Mouse (Mus musculus): ENCODE results near the gene Piwil4. TPM values are rescaled to one million over a fixed set of nuclear protein-coding genes. Genes with fewer than 3 reads are reported as not detected.
"Not testable (repeated sequence)": the region's sequence is repeated elsewhere in the genome, so short reads cannot be mapped to it uniquely, and the experiment has no call there.

Gene Piwil4
- polyA plus RNA-seq, 1 experiment from 2014 or later, result 0.12 TPM

DNA sequence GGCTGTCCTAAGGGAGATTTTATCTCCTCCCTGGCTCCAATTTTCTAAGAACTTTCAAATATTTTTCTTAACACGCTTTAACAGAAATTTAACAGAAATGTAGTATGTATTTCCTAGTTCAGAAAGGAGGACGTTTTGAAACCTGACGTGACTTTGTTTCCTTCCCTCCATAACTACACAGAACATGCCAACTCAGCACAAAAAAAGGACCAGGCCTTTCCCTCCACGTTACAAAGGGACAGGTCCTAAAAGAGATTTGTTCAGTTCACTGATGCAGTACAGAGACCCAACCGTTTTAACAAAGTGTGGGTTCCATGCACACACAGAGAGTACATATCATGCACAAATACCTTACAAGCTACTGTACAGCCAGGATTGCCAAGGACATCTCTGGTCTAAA lies 18.9 kb downstream of the Piwil4 start:
- Histone ChIP-seq H3K9me3 (no peaks in the 10 kb centered on the region), H3K4me3 (no peak overlapping the region), H3K27ac (no peak overlapping the region), H3K4me2 (no peak overlapping the region), H3K4me1 (no peaks in the 10 kb centered on the region), H3K36me3 (no peaks in the 10 kb centered on the region), H3K9ac (no peak overlapping the region), H3K27me3 (no peaks in the 10 kb centered on the region)
- no peak for ATAC-seq (ENCODE audit: insufficient number of reproducible peaks, low FRiP score, low TSS enrichment, low read depth)
- 85% methylated on average over 5 of the region's 5 CpGs for WGBS

DNA sequence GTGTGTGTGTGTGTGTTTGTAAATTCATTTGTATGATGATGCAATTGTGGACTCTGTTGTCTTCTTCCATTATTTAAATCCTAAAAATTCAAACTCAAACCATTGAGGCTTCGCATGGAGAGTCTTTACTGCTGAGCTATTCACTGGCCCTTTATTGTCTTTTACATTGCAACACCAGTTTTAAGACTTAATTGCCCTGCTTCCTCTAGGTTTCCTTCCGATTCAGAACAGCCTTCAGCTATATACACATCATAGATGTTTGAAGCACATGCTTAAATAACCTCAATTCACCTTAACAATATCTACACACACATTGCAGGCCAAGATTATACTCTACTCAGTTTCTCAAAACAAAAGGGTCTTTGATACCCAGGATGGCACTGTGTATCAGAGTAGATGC lies 20.1 kb downstream of the Piwil4 start:
- H3K4me2 ChIP-seq, result no peak overlapping the region
- H3K27me3 ChIP-seq, result no peaks in the 10 kb centered on the region
- H3K4me3 ChIP-seq, result no peak overlapping the region
- H3K27ac ChIP-seq, result no peak overlapping the region
- 52% methylated on average over 2 of the region's 2 CpGs for WGBS
- H3K36me3 ChIP-seq, result no peaks in the 10 kb centered on the region
- no peaks in the 10 kb centered on the region for H3K9me3 ChIP-seq
- H3K4me1 ChIP-seq, result no peaks in the 10 kb centered on the region
- no peak overlapping the region for H3K9ac ChIP-seq
- ATAC-seq (ENCODE audit: insufficient number of reproducible peaks, low FRiP score, low TSS enrichment, low read depth), result no peak

DNA sequence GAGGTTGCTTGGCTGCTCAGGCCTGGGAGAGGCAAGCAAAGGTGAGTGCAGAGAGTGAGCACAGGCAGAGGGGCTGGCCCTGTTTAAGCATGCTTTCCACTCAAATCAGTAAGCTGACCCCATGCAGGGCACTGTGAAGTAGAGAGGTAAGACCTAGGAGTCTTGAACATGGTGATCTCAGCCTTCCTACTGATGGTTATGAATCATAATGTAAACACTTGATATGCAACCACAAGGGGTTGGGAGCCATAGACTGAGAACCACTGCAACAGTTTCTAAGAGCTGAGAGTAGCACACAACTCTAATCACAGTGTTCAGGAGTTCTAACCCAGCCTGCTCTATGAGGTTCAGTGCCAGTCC lies 22.2 kb downstream of the Piwil4 start:
- Histone ChIP-seq H3K9ac (no peak overlapping the region), H3K4me3 (no peak overlapping the region), H3K4me1 (no peaks in the 10 kb centered on the region), H3K4me2 (no peak overlapping the region), H3K9me3 (no peaks in the 10 kb centered on the region), H3K27me3 (no peaks in the 10 kb centered on the region), H3K27ac (no peak overlapping the region), H3K36me3 (no peaks in the 10 kb centered on the region)
- no peak for ATAC-seq (ENCODE audit: insufficient number of reproducible peaks, low FRiP score, low TSS enrichment, low read depth)

DNA sequence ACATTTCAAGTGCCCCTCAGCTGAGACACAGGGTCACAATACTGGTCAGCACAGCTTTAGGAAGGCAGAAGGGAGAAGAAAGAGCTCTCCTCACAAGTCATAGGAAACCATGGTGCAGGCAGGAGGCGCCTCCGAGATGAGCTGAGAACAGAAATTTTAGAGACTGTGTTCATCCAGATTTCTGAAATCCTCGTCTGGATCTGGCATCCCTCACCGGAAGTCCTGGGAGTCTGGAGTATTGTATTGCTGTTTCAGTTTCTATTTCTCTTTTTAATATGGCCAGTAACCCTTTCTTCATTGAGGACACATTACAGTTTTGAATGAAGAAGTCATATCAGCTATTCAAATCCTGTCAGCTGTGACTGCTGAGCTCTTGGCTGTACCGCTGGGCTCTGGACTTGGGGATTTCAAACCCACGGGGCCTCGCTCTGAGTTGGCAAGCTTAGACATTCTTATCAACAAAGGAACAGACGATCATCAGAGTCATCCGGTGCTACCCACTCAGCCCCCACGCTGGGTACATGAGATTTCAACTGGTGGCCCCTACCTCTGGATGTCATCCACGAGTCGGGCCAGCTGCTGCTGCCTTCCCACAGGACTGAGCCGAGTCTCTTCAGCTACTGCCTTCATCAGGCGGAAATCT lies 22.7 kb downstream of the Piwil4 start:
- Histone ChIP-seq H3K4me2 (no peak overlapping the region), H3K9me3 (no peaks in the 10 kb centered on the region), H3K27ac (no peak overlapping the region), H3K9ac (no peak overlapping the region), H3K36me3 (no peaks in the 10 kb centered on the region), H3K27me3 (no peaks in the 10 kb centered on the region), H3K4me3 (no peak overlapping the region), H3K4me1 (no peaks in the 10 kb centered on the region)
- WGBS, result 61% methylated on average over 14 of the region's 14 CpGs
- ATAC-seq (ENCODE audit: insufficient number of reproducible peaks, low FRiP score, low TSS enrichment, low read depth), result no peak

DNA sequence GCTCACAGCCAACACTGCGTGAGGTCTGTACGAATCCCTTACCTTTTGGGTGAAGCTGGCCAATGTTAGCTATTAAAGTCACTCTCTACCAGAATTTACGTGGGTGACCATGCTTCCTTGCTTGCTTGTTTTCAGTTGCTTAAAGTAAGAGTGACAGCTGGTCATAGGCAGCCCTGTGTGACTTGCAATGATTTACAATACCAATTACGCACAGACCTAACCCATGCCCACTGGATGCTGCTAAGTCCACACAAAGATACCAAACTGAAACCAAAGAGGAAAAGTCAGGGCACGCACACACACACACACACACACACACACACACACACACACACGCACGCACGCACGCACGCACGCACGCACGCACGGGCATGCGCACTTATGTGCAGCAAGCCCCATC lies 25.3 kb downstream of the Piwil4 start:
- Histone ChIP-seq H3K27me3 (no peaks in the 10 kb centered on the region), H3K36me3 (no peaks in the 10 kb centered on the region), H3K4me1 (no peaks in the 10 kb centered on the region), H3K27ac (no peak overlapping the region), H3K9ac (no peak overlapping the region), H3K9me3 (no peaks in the 10 kb centered on the region), H3K4me3 (no peak overlapping the region), H3K4me2 (no peak overlapping the region)
- no peak for ATAC-seq (ENCODE audit: insufficient number of reproducible peaks, low FRiP score, low TSS enrichment, low read depth)
- WGBS, result 86% methylated on average over 15 of the region's 15 CpGs

DNA sequence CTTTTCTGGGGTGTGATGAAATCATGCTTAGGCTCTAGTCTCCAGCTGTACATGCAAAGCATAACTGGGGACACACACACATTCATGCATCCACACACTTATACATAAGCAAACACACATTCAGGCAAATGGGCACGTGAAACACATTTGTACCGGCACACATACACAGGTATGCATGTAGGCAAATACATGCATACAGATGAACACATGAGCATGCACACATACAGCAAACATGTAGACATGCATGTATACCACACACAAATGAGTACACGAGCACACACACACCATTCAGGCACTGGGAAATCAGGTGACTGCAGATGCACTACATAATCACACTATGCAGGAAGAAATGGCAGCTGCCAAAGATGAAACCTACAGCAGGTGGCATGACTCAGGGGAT lies 29.6 kb downstream of the Piwil4 start:
- no peak overlapping the region for H3K9ac ChIP-seq
- no peaks in the 10 kb centered on the region for H3K36me3 ChIP-seq
- no peak overlapping the region for H3K4me2 ChIP-seq
- no peaks in the 10 kb centered on the region for H3K27me3 ChIP-seq
- WGBS, result 90% methylated on average over 3 of the region's 3 CpGs
- no peak overlapping the region for H3K4me3 ChIP-seq
- ATAC-seq (ENCODE audit: insufficient number of reproducible peaks, low FRiP score, low TSS enrichment, low read depth), result no peak
- H3K9me3 ChIP-seq, result no peaks in the 10 kb centered on the region
- peaks cover 1% of the 10 kb centered on the region; the same call in 1 of the 2 replicates for H3K4me1 ChIP-seq
- H3K27ac ChIP-seq, result no peak overlapping the region

DNA sequence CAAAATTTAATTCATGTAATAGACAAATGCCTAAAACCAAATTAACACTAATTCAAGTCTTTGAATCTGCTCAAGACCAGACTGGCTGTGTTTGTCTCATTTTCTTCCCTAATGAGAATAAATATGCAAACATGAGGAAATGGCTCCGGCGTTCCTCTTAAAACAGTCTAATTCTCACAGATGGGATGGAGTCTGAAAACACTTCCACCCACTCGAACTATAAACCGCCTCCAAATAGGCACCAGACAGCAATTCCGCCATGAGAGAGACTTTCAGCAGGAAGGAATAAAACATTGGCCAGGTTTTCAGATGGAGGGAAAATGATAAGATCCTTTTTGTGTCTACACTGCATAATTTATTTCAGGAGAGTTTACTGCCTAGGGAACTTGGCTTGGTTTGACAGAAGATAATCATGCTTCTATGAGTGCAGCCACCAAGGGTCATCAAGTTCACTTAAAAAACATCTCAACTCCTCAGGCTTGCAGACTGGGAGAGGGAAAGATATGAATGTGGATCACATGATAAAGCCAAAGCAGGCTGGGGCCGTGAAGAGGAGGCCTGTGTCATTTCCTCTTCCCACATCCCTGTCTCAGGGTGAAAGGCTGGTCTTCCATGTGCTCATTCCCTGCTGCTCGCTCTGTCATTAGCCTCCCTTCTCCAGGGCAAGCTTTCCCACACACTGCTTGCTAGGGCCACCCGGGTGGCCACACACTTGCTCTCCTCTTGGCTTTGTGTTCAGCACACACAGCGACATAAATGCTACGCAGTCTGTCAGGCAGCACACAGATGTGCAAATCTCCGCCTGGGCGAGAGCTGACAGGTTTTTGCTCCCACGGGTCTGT lies 35.0 kb downstream of the Piwil4 start:
- peaks cover 7% of the 10 kb centered on the region; the same call in 1 of the 2 replicates for H3K4me1 ChIP-seq
- H3K27me3 ChIP-seq, result no peaks in the 10 kb centered on the region
- H3K27ac ChIP-seq, result no peak overlapping the region
- ATAC-seq (ENCODE audit: insufficient number of reproducible peaks, low FRiP score, low TSS enrichment, low read depth), result no peak
- no peak overlapping the region for H3K4me2 ChIP-seq
- WGBS, result 51% methylated on average over 13 of the region's 13 CpGs
- H3K9ac ChIP-seq, result no peak overlapping the region
- H3K4me3 ChIP-seq, result no peak overlapping the region
- H3K36me3 ChIP-seq, result no peaks in the 10 kb centered on the region
- H3K9me3 ChIP-seq, result no peaks in the 10 kb centered on the region

DNA sequence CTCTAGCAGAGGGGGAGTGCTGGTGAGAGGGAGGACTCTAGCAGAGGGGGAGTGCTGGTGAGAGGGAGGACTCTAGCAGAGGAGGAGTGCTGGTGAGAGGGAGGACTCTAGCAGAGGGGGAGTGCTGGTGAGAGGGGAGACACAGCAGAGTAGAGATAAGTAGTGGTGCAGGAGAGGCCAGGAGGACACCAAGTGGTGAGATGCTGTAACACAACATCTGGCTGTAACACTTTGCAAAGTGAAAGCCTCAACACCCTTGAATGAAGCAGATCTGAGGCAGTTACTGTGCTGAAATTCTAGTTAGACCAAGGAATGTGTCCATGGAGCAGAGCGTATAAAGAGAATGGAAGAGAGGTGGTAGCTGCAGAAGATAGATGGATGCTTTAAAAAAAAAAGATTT lies 39.7 kb downstream of the Piwil4 start:
- not testable (repeated sequence) for H3K4me2 ChIP-seq; H3K27me3 ChIP-seq; H3K4me1 ChIP-seq; H3K9me3 ChIP-seq; H3K36me3 ChIP-seq; H3K27ac ChIP-seq; H3K4me3 ChIP-seq; ATAC-seq (ENCODE audit: insufficient number of reproducible peaks, low FRiP score, low TSS enrichment, low read depth); H3K9ac ChIP-seq
- WGBS, result 94% methylated on average over 1 of the region's 1 CpGs

DNA sequence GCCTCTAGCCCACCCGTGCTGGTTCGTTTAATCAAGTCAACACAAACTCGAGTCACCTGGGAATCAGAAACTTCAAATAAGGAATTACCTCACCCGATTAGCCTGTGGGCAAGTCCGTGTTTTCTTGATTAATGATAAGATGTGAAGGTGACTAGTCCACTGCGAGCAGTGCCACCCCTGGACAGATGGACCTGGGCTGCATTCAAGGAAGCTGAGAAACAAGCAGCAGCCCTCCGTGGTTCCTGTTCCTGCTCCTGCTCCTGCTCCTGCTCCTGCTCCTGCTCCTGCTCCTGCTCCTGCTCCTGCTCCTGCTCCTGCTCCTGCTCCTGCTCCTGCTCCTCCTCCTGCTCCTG lies 41.3 kb downstream of the Piwil4 start:
- Histone ChIP-seq H3K27ac (no peak overlapping the region), H3K9me3 (no peaks in the 10 kb centered on the region), H3K4me2 (no peak overlapping the region), H3K9ac (no peak overlapping the region), H3K36me3 (no peaks in the 10 kb centered on the region), H3K4me1 (no peaks in the 10 kb centered on the region), H3K4me3 (no peak overlapping the region), H3K27me3 (no peaks in the 10 kb centered on the region)
- ATAC-seq (ENCODE audit: insufficient number of reproducible peaks, low FRiP score, low TSS enrichment, low read depth), result no peak
- 43% methylated on average over 7 of the region's 7 CpGs for WGBS

DNA sequence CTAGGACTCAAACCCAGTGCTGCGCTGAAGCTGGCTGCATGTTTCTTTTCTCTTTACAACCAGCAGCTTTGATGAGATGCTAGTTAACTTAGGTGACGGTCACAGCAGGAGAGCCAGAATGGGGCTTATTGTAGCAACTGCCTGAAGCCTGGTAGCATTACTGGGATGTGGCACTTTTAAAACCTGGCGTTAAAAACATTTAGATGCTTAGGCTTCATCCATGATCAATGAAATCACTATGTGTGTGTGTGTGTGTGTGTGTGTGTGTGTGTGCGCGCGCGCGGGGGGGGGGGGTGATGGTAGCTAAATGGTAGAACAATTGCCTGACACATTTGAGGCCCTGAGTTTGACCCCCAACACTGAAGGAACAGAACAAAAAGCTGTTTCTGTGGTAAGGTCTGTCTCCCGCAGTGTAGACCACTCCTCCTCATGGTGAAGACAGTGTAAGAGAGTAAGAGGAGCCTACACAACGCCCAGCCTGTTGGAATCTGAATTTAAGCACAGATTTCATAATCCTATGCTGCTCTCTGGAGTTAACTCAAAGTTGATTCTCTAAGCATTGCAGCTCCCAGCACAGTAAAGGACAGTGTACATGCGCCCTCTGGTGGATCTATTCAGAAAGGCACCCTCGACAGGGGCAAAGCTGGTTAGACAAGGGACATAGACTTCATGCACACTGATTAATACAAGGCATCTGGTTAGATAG lies 41.8 kb downstream of the Piwil4 start:
- H3K4me3 ChIP-seq, result no peak overlapping the region

DNA sequence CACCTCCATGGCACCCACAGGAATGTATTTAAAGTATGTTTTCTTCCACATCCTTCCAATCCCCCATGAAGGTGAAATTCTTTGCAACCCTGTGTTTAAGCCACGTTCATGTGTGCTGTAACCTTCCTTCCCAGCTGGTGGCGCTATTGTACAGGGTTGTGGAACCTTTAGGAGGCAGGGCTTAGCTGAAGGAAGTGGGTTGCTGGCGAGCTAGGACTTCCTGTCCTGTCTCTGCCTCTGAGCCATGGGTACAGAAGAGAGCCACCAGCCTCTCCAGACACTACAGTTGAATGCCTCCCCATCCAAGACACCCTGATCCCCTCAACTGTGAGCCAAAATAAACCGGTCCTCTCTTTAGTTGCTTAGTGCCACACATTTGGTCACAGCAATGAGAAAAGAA lies 42.6 kb downstream of the Piwil4 start:
- H3K4me3 ChIP-seq, result no peak overlapping the region
- H3K4me1 ChIP-seq, result no peaks in the 10 kb centered on the region
- no peak overlapping the region for H3K4me2 ChIP-seq
- no peaks in the 10 kb centered on the region for H3K27me3 ChIP-seq
- no peak overlapping the region for H3K9ac ChIP-seq
- ATAC-seq (ENCODE audit: insufficient number of reproducible peaks, low FRiP score, low TSS enrichment, low read depth), result no peak
- H3K36me3 ChIP-seq, result no peaks in the 10 kb centered on the region
- no peak overlapping the region for H3K27ac ChIP-seq
- H3K9me3 ChIP-seq, result no peaks in the 10 kb centered on the region
- 56% methylated on average over 4 of the region's 4 CpGs for WGBS

More for the DNA sequence above, 41.8 kb downstream of the Piwil4 start:
- ATAC-seq (ENCODE audit: insufficient number of reproducible peaks, low FRiP score, low TSS enrichment, low read depth), result peak; percentile 92
- H3K9ac ChIP-seq, result no peak overlapping the region
- no peaks in the 10 kb centered on the region for H3K9me3 ChIP-seq
- no peaks in the 10 kb centered on the region for H3K36me3 ChIP-seq
- no peaks in the 10 kb centered on the region for H3K4me1 ChIP-seq
- H3K27me3 ChIP-seq, result no peaks in the 10 kb centered on the region
- no peak overlapping the region for H3K27ac ChIP-seq
- WGBS, result 45% methylated on average over 12 of the region's 12 CpGs
- H3K4me2 ChIP-seq, result no peak overlapping the region

DNA sequence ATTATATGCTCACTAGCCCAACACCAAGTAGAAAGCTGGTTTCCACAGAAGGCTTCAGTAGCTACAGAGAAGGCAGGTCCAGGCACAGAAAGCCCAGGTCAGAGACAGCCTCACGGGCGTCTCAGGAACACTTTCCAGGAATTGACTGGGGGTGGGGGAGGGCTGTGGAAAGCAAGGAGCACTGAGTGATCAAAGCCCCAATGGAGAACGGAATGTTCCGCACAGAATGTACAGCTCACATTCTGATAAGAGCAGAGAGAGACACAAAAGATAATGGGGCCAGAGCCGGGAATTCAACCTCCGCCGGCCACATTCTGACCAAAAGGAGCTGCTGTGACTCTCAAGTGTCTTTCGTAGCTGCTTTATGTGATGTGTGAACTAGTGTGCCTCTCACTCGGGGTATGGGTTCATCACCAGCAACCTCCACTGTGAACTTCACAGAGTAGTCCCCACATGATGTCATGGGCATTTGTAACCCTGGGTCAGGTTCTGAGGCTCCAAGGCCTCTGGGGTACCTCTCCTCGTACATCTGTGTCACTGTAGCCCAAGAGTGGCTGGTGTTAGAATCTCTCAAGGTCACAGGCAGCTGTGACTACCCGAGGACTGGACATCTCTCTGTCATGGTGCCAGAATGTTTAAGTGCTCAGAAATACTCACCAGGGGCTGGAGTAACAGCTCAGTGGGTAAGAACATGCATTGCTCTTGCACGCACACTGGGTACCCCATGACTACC lies 51.0 kb downstream of the Piwil4 start:
- H3K4me3 ChIP-seq, result no peak overlapping the region
- no peak overlapping the region for H3K27ac ChIP-seq
- H3K4me1 ChIP-seq, result no peaks in the 10 kb centered on the region
- no peaks in the 10 kb centered on the region for H3K9me3 ChIP-seq
- no peak overlapping the region for H3K4me2 ChIP-seq
- no peak overlapping the region for H3K9ac ChIP-seq
- no peaks in the 10 kb centered on the region for H3K27me3 ChIP-seq
- H3K36me3 ChIP-seq, result no peaks in the 10 kb centered on the region
- WGBS, result 71% methylated on average over 12 of the region's 12 CpGs
- ATAC-seq (ENCODE audit: insufficient number of reproducible peaks, low FRiP score, low TSS enrichment, low read depth), result no peak

Data from limb, embryonic 15.5 days (tissue).